Mouse (Mus musculus) cerebellum, adult 2 months (tissue): Measurements from ENCODE around the gene Use1.

Source experiments
- CTCF ChIP-seq: fragments of 200-500 bp; IDR thresholded peaks from 2 replicates; pipeline ENCODE4 v1.5.1; 2011; ENCODE audit warnings: low read depth, mild to moderate bottlenecking, control low read depth, low read length, moderate library complexity, borderline replicate concordance; ENCODE audit not compliant: insufficient read depth
- POLR2A ChIP-seq: fragments of 200-500 bp; IDR thresholded peaks from 2 replicates; pipeline ENCODE4 v1.6.1; 2011; ENCODE audit warnings: low read length, control low read depth, borderline replicate concordance; ENCODE audit not compliant: insufficient read depth

GRCm38 (mm10) chr8:71375581-71376422 is 9.2 kb downstream of the Use1 start:
- TF ChIP-seq CTCF (no peak), POLR2A (0 out of 2 replicates have a peak, but pooled peaks have one; percentile 35)
